Mouse (Mus musculus): ENCODE data around the gene Scgb1c1. TPM values are rescaled to one million over a fixed set of nuclear protein-coding genes. Genes with fewer than 3 reads are reported as not detected.

Gene Scgb1c1
- polyA plus RNA-seq (2015; fragmentation: Nextera tagmentation; extraction: Ambion mirVana) = 2.3 and 8.5 TPM in 2 replicates

- Histone ChIP-seq H3K27ac (replicated peaks) (no peak within 1 kb of the TSS), H3K9me3 (replicated peaks) (no peaks in the 10 kb centered on the region), H3K9ac (no peak within 1 kb of the TSS), H3K4me2 (replicated peaks) (no peak within 1 kb of the TSS), H3K4me3 (replicated peaks) (no peak within 1 kb of the TSS), H3K36me3 (no peaks in the 10 kb centered on the region), H3K4me1 (peaks cover 14% of the 10 kb centered on the region; the same call in 1 of the 2 replicates), H3K27me3 (peaks cover 26% of the 10 kb centered on the region)
- peak; percentile 58; the same call in 1 of the 2 replicates for ATAC-seq (ENCODE audit: insufficient number of reproducible peaks, low FRiP score, low TSS enrichment, low read depth)
- 24% methylated on average over 13 of the region's 14 CpGs for WGBS
Observed at GRCm38 (mm10) chr7:140844905-140845665, at the start of gene Scgb1c1. Gene Scgb1c1, plus strand, starts transcription at chr7:140845547.

GRCm38 (mm10) chr7:140797619-140798018 is 47.7 kb upstream of the Scgb1c1 start:
- H3K27me3 ChIP-seq = no peaks in the 10 kb centered on the region
- no peak for ATAC-seq (ENCODE audit: insufficient number of reproducible peaks, low FRiP score, low TSS enrichment, low read depth)
- no peaks in the 10 kb centered on the region for H3K9me3 ChIP-seq (replicated peaks)

GRCm38 (mm10) chr7:140798212-140798611 is 47.1 kb upstream of the Scgb1c1 start:
- Histone ChIP-seq H3K4me2 (replicated peaks) (no peak overlapping the region), H3K9me3 (replicated peaks) (no peaks in the 10 kb centered on the region), H3K27me3 (no peaks in the 10 kb centered on the region), H3K4me1 (no peaks in the 10 kb centered on the region), H3K4me3 (replicated peaks) (no peak overlapping the region), H3K36me3 (no peaks in the 10 kb centered on the region), H3K9ac (no peak overlapping the region), H3K27ac (replicated peaks) (no peak overlapping the region)
- 70% methylated on average over 2 of the region's 2 CpGs for WGBS
- no peak for ATAC-seq (ENCODE audit: insufficient number of reproducible peaks, low FRiP score, low TSS enrichment, low read depth)

More at GRCm38 (mm10) chr7:140797619-140798018, 47.7 kb upstream of the Scgb1c1 start:
- no peak overlapping the region for H3K27ac ChIP-seq (replicated peaks)
- H3K36me3 ChIP-seq = no peaks in the 10 kb centered on the region
- H3K9ac ChIP-seq = no peak overlapping the region
- WGBS = 81% methylated on average over 3 of the region's 3 CpGs
- no peaks in the 10 kb centered on the region for H3K4me1 ChIP-seq
- H3K4me2 ChIP-seq (replicated peaks) = no peak overlapping the region
- no peak overlapping the region for H3K4me3 ChIP-seq (replicated peaks)

- ATAC-seq (ENCODE audit: insufficient number of reproducible peaks, low FRiP score, low TSS enrichment, low read depth) = no peak
- Histone ChIP-seq H3K9ac (no peak overlapping the region), H3K36me3 (no peaks in the 10 kb centered on the region), H3K27me3 (no peaks in the 10 kb centered on the region), H3K4me1 (no peaks in the 10 kb centered on the region), H3K4me3 (replicated peaks) (no peak overlapping the region), H3K9me3 (replicated peaks) (no peaks in the 10 kb centered on the region), H3K27ac (replicated peaks) (no peak overlapping the region), H3K4me2 (replicated peaks) (no peak overlapping the region)
- 66% methylated on average over 6 of the region's 6 CpGs for WGBS
Observed at GRCm38 (mm10) chr7:140802629-140803028, 42.7 kb upstream of the Scgb1c1 start.

GRCm38 (mm10) chr7:140805704-140806103 is 39.6 kb upstream of the Scgb1c1 start:
- H3K27ac ChIP-seq (replicated peaks) = no peak overlapping the region
- no peaks in the 10 kb centered on the region for H3K9me3 ChIP-seq (replicated peaks)
- 21% methylated on average over 1 of the region's 1 CpGs for WGBS
- H3K9ac ChIP-seq = no peak overlapping the region
- no peak overlapping the region for H3K4me3 ChIP-seq (replicated peaks)
- no peaks in the 10 kb centered on the region for H3K27me3 ChIP-seq
- no peaks in the 10 kb centered on the region for H3K36me3 ChIP-seq
- no peaks in the 10 kb centered on the region for H3K4me1 ChIP-seq
- H3K4me2 ChIP-seq (replicated peaks) = no peak overlapping the region
- ATAC-seq (ENCODE audit: insufficient number of reproducible peaks, low FRiP score, low TSS enrichment, low read depth) = no peak

- Histone ChIP-seq H3K4me2 (replicated peaks) (no peak overlapping the region), H3K9ac (no peak overlapping the region), H3K9me3 (replicated peaks) (no peaks in the 10 kb centered on the region), H3K4me3 (replicated peaks) (no peak overlapping the region), H3K27ac (replicated peaks) (no peak overlapping the region), H3K4me1 (no peaks in the 10 kb centered on the region), H3K36me3 (no peaks in the 10 kb centered on the region), H3K27me3 (no peaks in the 10 kb centered on the region)
- WGBS = 90% methylated on average over 6 of the region's 6 CpGs
- no peak for ATAC-seq (ENCODE audit: insufficient number of reproducible peaks, low FRiP score, low TSS enrichment, low read depth)
Observed at GRCm38 (mm10) chr7:140810496-140810895, 34.9 kb upstream of the Scgb1c1 start.

GRCm38 (mm10) chr7:140811714-140812113 is 33.6 kb upstream of the Scgb1c1 start:
- no peak overlapping the region for H3K4me3 ChIP-seq (replicated peaks)
- H3K36me3 ChIP-seq = no peaks in the 10 kb centered on the region
- no peak overlapping the region for H3K4me2 ChIP-seq (replicated peaks)
- H3K27ac ChIP-seq (replicated peaks) = no peak overlapping the region
- H3K9me3 ChIP-seq (replicated peaks) = no peaks in the 10 kb centered on the region
- no peak overlapping the region for H3K9ac ChIP-seq
- no peak for ATAC-seq (ENCODE audit: insufficient number of reproducible peaks, low FRiP score, low TSS enrichment, low read depth)
- no peaks in the 10 kb centered on the region for H3K4me1 ChIP-seq
- 88% methylated on average over 13 of the region's 13 CpGs for WGBS
- no peaks in the 10 kb centered on the region for H3K27me3 ChIP-seq

GRCm38 (mm10) chr7:140812850-140813249 is 32.5 kb upstream of the Scgb1c1 start:
- Histone ChIP-seq H3K36me3 (no peaks in the 10 kb centered on the region), H3K27me3 (no peaks in the 10 kb centered on the region), H3K27ac (replicated peaks) (no peak overlapping the region), H3K4me3 (replicated peaks) (no peak overlapping the region), H3K4me2 (replicated peaks) (no peak overlapping the region), H3K9ac (no peak overlapping the region), H3K4me1 (no peaks in the 10 kb centered on the region), H3K9me3 (replicated peaks) (no peaks in the 10 kb centered on the region)
- 91% methylated on average over 12 of the region's 12 CpGs for WGBS
- ATAC-seq (ENCODE audit: insufficient number of reproducible peaks, low FRiP score, low TSS enrichment, low read depth) = no peak

- Histone ChIP-seq H3K4me3 (replicated peaks) (no peak overlapping the region), H3K9me3 (replicated peaks) (no peaks in the 10 kb centered on the region), H3K27ac (replicated peaks) (no peak overlapping the region), H3K27me3 (no peaks in the 10 kb centered on the region), H3K4me1 (no peaks in the 10 kb centered on the region), H3K4me2 (replicated peaks) (no peak overlapping the region), H3K9ac (no peak overlapping the region), H3K36me3 (no peaks in the 10 kb centered on the region)
- WGBS = 72% methylated on average over 4 of the region's 4 CpGs
- no peak for ATAC-seq (ENCODE audit: insufficient number of reproducible peaks, low FRiP score, low TSS enrichment, low read depth)
Observed at GRCm38 (mm10) chr7:140820173-140820572, 25.2 kb upstream of the Scgb1c1 start.

- Histone ChIP-seq H3K36me3 (no peaks in the 10 kb centered on the region), H3K9me3 (replicated peaks) (no peaks in the 10 kb centered on the region), H3K27ac (replicated peaks) (no peak overlapping the region), H3K4me2 (replicated peaks) (peak overlapping the region; percentile 65), H3K4me3 (replicated peaks) (peak overlapping the region; percentile 45), H3K4me1 (no peaks in the 10 kb centered on the region), H3K27me3 (no peaks in the 10 kb centered on the region), H3K9ac (no peak overlapping the region)
- 35% methylated on average over 5 of the region's 5 CpGs for WGBS
- ATAC-seq (ENCODE audit: insufficient number of reproducible peaks, low FRiP score, low TSS enrichment, low read depth) = no peak
Observed at GRCm38 (mm10) chr7:140821305-140821652, 24.1 kb upstream of the Scgb1c1 start.

- Histone ChIP-seq H3K4me3 (replicated peaks) (peak within 1 kb of the TSS; percentile 45), H3K9ac (no peak within 1 kb of the TSS), H3K4me2 (replicated peaks) (peak within 1 kb of the TSS; percentile 65), H3K27me3 (no peaks in the 10 kb centered on the region), H3K4me1 (no peaks in the 10 kb centered on the region), H3K27ac (replicated peaks) (no peak within 1 kb of the TSS), H3K9me3 (replicated peaks) (no peaks in the 10 kb centered on the region), H3K36me3 (no peaks in the 10 kb centered on the region)
- 2% methylated on average over 21 of the region's 21 CpGs for WGBS
- 0 out of 2 replicates have a peak, but pooled peaks have one; percentile 43 for ATAC-seq (ENCODE audit: insufficient number of reproducible peaks, low FRiP score, low TSS enrichment, low read depth)
Observed at GRCm38 (mm10) chr7:140821653-140822329, 23.6 kb upstream of the Scgb1c1 start, which contains the start of gene Zfp941. Gene Zfp941, minus strand, starts transcription at chr7:140822178.
